Mouse (Mus musculus): ENCODE data around the gene Frk.

- TF ChIP-seq CTCF (IDR thresholded peaks at IDR 0.05; ENCODE audit: low read depth, low read length) (no peak), GATA1 (IDR thresholded peaks at IDR 0.05; ENCODE audit: borderline replicate concordance, low read length) (no peak), GATA2 (IDR thresholded peaks at IDR 0.05; ENCODE audit: borderline replicate concordance, low read depth, low read length) (no peak), POLR2AphosphoS5 (IDR thresholded peaks at IDR 0.05; ENCODE audit: insufficient replicate concordance, low read depth, low read length) (no peak), TAL1 (conservative IDR thresholded peaks at IDR 0.05; ENCODE audit: low read depth, low read length) (no peak)
Measured at GRCm38 (mm10) chr10:34507807-34508206, 24.6 kb downstream of the Frk start.

Measured in G1E (cell line).